Mouse (Mus musculus): Measurements from ENCODE around the gene Pik3r6. TPM values are rescaled to one million over a fixed set of nuclear protein-coding genes. Genes with fewer than 3 reads are reported as not detected.

Pik3r6 gene
- polyA plus RNA-seq, 2 experiments: 2.2 to 2.9 TPM

DNA sequence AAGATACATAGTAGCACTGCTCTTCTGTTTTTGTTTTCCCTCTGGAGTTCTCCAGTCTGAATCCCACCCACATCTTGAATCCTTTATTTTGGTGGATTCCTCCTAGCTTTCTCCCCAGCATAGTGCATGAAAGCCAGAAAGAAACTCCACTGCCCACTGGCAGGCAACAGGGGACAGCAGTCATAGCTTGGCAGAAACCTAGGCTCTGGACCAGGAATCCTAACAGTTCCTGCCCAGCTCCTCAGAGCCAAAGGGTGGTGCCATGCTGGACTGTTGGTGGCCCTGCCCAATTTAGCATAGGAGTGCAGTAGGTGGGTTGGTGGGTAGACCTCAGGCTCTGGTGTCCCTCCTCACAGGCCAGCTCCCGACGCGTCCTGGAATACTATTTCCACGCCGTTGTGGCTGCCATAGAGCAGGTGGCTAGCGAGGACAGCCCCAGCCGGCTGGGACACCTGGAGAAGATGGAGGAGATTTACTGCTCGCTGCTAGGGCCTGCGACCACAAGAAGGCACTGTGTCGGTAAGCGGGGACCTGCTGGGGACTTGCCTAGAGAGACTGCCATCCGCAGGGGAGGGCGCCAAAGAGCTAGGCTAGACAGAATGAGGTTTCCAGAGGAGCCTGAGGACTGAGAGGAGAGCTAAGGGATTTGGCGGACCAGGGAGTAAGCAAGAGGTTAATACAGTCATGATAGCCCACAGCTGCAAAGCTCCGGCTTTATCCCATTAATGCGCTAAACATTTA lies 28.4 kb downstream of the Pik3r6 start:
- ATAC-seq (ENCODE audit: low FRiP score, low read depth) (no peak), DNase-seq (ENCODE audit: low spot score) (no peak)
- no peak overlapping the region for H3K4me3 ChIP-seq (replicated peaks; ENCODE audit: low read length)
- WGBS: 18% methylated on average over 16 of the region's 16 CpGs
- no peak overlapping the region for H3K4me2 ChIP-seq (replicated peaks; ENCODE audit: low read depth, low read length, severe bottlenecking)
- H3K27ac ChIP-seq (replicated peaks; ENCODE audit: low read depth, low read length): no peak overlapping the region
- H3K9ac ChIP-seq (ENCODE audit: low read depth, low read length, severe bottlenecking): no peak overlapping the region
- H3K4me1 ChIP-seq (ENCODE audit: control insufficient read depth, insufficient read depth, low read length): no peaks in the 10 kb centered on the region
- H3K27me3 ChIP-seq (ENCODE audit: control insufficient read depth, insufficient read depth, low read length): no peaks in the 10 kb centered on the region
- no peaks in the 10 kb centered on the region for H3K36me3 ChIP-seq (ENCODE audit: control insufficient read depth, insufficient read depth, low read length)
- TF ChIP-seq POLR2A (IDR thresholded peaks at IDR 0.05; ENCODE audit: borderline replicate concordance, extremely low read depth, insufficient read depth, insufficient read length): no peak
- no peaks in the 10 kb centered on the region for H3K9me3 ChIP-seq (ENCODE audit: control insufficient read depth, low read length)

DNA sequence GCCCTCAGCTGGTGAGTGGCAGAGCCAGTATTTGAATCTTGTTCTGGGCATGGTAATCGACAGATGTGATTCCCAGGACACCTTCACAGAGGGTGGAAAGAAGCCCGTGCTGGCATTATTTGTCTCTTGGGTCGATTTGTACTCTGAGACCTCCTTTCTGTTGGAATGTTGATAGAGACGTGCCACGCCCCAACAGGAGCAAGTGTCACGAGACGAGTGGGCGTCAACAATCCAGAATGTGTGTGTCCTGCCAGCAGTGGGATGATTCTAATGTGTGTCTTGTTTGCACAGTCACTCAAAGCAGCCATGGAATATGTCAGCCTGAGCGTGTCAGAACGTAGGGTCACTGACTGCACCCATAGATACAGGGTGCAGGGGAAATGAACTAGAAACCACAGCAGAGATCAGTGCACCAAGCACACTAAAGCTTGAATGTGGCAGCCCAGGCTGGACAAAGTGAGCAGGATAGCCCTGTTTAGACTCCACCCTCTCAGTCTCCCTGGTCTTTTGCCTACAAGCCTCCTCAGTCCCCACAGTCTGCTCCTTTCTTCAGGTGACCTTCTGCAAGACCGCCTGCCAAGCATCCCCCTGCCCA lies 29.2 kb downstream of the Pik3r6 start:
- no peak for TF ChIP-seq POLR2A (IDR thresholded peaks at IDR 0.05; ENCODE audit: borderline replicate concordance, extremely low read depth, insufficient read depth, insufficient read length)
- WGBS: 75% methylated on average over 11 of the region's 11 CpGs
- no peak for DNase-seq (ENCODE audit: low spot score)

DNA sequence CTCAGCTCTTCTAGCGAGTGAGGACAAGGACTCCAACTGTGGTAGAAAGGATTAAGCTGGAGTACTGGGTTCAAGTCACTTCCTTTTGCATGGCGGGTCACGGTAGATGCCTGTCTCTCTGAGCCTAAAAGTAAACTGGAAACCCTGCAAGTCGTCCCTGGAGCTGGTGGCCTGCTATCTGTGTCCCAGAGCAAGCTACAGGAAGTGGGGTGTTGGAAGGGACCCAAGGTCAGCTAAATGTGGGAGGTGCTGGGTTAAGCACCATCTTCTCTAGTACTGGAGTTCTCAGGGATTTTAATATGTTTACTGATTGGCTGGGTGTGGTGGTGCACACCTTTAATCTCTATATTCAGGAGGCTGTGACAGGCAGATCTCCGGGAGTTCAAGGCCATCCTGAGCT lies 30.0 kb downstream of the Pik3r6 start:
- no peaks in the 10 kb centered on the region for H3K36me3 ChIP-seq (ENCODE audit: control insufficient read depth, insufficient read depth, low read length)
- H3K4me1 ChIP-seq (ENCODE audit: control insufficient read depth, insufficient read depth, low read length): no peaks in the 10 kb centered on the region
- DNase-seq (ENCODE audit: low spot score) (no peak), ATAC-seq (ENCODE audit: low FRiP score, low read depth) (no peak)
- H3K4me2 ChIP-seq (replicated peaks; ENCODE audit: low read depth, low read length, severe bottlenecking): no peak overlapping the region
- H3K27ac ChIP-seq (replicated peaks; ENCODE audit: low read depth, low read length): no peak overlapping the region
- H3K27me3 ChIP-seq (ENCODE audit: control insufficient read depth, insufficient read depth, low read length): no peaks in the 10 kb centered on the region
- WGBS: 77% methylated on average over 5 of the region's 5 CpGs
- H3K4me3 ChIP-seq (replicated peaks; ENCODE audit: low read length): no peak overlapping the region
- no peak for TF ChIP-seq POLR2A (IDR thresholded peaks at IDR 0.05; ENCODE audit: borderline replicate concordance, extremely low read depth, insufficient read depth, insufficient read length)
- H3K9me3 ChIP-seq (ENCODE audit: control insufficient read depth, low read length): no peaks in the 10 kb centered on the region
- no peak overlapping the region for H3K9ac ChIP-seq (ENCODE audit: low read depth, low read length, severe bottlenecking)

More for the DNA sequence above, 29.2 kb downstream of the Pik3r6 start:
- Histone ChIP-seq H3K36me3 (ENCODE audit: control insufficient read depth, insufficient read depth, low read length) (no peaks in the 10 kb centered on the region), H3K4me3 (replicated peaks; ENCODE audit: low read length) (no peak overlapping the region), H3K4me2 (replicated peaks; ENCODE audit: low read depth, low read length, severe bottlenecking) (no peak overlapping the region), H3K4me1 (ENCODE audit: control insufficient read depth, insufficient read depth, low read length) (no peaks in the 10 kb centered on the region), H3K27me3 (ENCODE audit: control insufficient read depth, insufficient read depth, low read length) (no peaks in the 10 kb centered on the region), H3K9me3 (ENCODE audit: control insufficient read depth, low read length) (no peaks in the 10 kb centered on the region), H3K9ac (ENCODE audit: low read depth, low read length, severe bottlenecking) (no peak overlapping the region), H3K27ac (replicated peaks; ENCODE audit: low read depth, low read length) (no peak overlapping the region)
- no peak for ATAC-seq (ENCODE audit: low FRiP score, low read depth)

GRCm38 (mm10) chr11:68533971-68534475 lies 31.2 kb downstream of the Pik3r6 start:
- no peak overlapping the region for H3K27ac ChIP-seq (replicated peaks; ENCODE audit: low read depth, low read length)
- no peak overlapping the region for H3K4me2 ChIP-seq (replicated peaks; ENCODE audit: low read depth, low read length, severe bottlenecking)
- TF ChIP-seq POLR2A (IDR thresholded peaks at IDR 0.05; ENCODE audit: borderline replicate concordance, extremely low read depth, insufficient read depth, insufficient read length): no peak
- ATAC-seq (ENCODE audit: low FRiP score, low read depth) (no peak), DNase-seq (ENCODE audit: low spot score) (no peak)
- no peak overlapping the region for H3K9ac ChIP-seq (ENCODE audit: low read depth, low read length, severe bottlenecking)
- no peaks in the 10 kb centered on the region for H3K9me3 ChIP-seq (ENCODE audit: control insufficient read depth, low read length)
- WGBS: 86% methylated on average over 6 of the region's 6 CpGs
- no peaks in the 10 kb centered on the region for H3K27me3 ChIP-seq (ENCODE audit: control insufficient read depth, insufficient read depth, low read length)
- H3K36me3 ChIP-seq (ENCODE audit: control insufficient read depth, insufficient read depth, low read length): no peaks in the 10 kb centered on the region
- H3K4me3 ChIP-seq (replicated peaks; ENCODE audit: low read length): no peak overlapping the region
- no peaks in the 10 kb centered on the region for H3K4me1 ChIP-seq (ENCODE audit: control insufficient read depth, insufficient read depth, low read length)

- Histone ChIP-seq H3K27ac (replicated peaks; ENCODE audit: low read depth, low read length) (no peak overlapping the region), H3K9ac (ENCODE audit: low read depth, low read length, severe bottlenecking) (no peak overlapping the region), H3K9me3 (ENCODE audit: control insufficient read depth, low read length) (no peaks in the 10 kb centered on the region), H3K27me3 (ENCODE audit: control insufficient read depth, insufficient read depth, low read length) (no peaks in the 10 kb centered on the region), H3K4me2 (replicated peaks; ENCODE audit: low read depth, low read length, severe bottlenecking) (no peak overlapping the region), H3K4me1 (ENCODE audit: control insufficient read depth, insufficient read depth, low read length) (no peaks in the 10 kb centered on the region), H3K36me3 (ENCODE audit: control insufficient read depth, insufficient read depth, low read length) (no peaks in the 10 kb centered on the region), H3K4me3 (replicated peaks; ENCODE audit: low read length) (no peak overlapping the region)
- WGBS: 54% methylated on average over 4 of the region's 4 CpGs
- ATAC-seq (ENCODE audit: low FRiP score, low read depth) (no peak), DNase-seq (ENCODE audit: low spot score) (no peak)
- no peak for TF ChIP-seq POLR2A (IDR thresholded peaks at IDR 0.05; ENCODE audit: borderline replicate concordance, extremely low read depth, insufficient read depth, insufficient read length)
These were observed 33.2 kb downstream of the Pik3r6 start for GRCm38 (mm10) chr11:68536026-68536425.

Measured in limb, embryonic 14.5 days (tissue).